ENCODE assay signal across 8 mouse cellular contexts in the genomic region with DNA sequence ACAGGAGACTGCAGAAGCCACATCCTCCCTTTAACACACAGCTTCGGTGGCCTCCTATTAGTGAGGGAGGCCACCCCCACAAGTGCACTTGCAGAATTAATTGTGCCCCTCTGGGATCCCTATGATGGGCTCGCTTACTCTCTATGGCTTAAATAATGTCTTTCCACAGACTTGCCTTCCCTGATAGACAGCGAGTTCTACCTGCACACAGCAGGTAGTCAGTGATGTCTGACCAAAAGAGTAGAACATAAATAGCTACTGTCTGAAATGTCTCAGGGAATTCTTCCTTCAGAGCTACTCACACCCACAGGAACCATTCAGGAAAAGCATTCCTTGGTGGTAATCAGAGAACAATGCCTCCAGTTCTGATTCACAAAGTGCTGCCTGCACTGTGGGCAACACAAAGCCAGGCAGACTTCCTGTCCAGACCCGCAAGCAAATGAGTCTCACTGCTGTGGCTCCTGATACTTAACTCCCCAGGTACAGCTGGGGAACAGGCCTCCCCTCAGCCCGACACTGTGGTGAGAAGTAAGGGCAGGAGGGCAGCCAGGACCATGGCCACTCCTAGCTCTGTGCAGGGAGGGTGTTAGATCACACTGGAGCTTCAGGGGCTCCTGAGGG. TPM values are rescaled to one million over a fixed set of nuclear protein-coding genes. Genes with fewer than 3 reads are reported as not detected.
DNase-seq lines count a peak whose midpoint lies in the region; ATAC-seq lines count a peak whose summit lies in the region.

No protein-coding gene starts in this region.

- 48% methylated on average over 5 of the region's 5 CpGs for WGBS in kidney, embryonic 16.5 days
- WGBS in embryonic facial prominence, embryonic 10.5 days, result 34% methylated on average over 5 of the region's 5 CpGs
- 17% methylated on average over 5 of the region's 5 CpGs for WGBS in hindbrain, embryonic 16.5 days

- no peaks in the 10 kb centered on the region for H3K27me3 ChIP-seq in kidney, embryonic 16.5 days (ENCODE audit: insufficient read depth, low read length)
- no peaks in the 10 kb centered on the region for H3K27me3 ChIP-seq in embryonic facial prominence, embryonic 10.5 days (replicated peaks; ENCODE audit: low read depth, poor library complexity, severe bottlenecking)
- H3K27me3 ChIP-seq in hindbrain, embryonic 16.5 days (replicated peaks; ENCODE audit: control insufficient read depth, insufficient read depth, low read length), result no peaks in the 10 kb centered on the region

- peak overlapping the region; percentile 20; the same call in 1 of the 2 replicates for H3K9ac ChIP-seq in kidney, embryonic 16.5 days (replicated peaks; ENCODE audit: low read length)
- H3K9ac ChIP-seq in hindbrain, embryonic 16.5 days (ENCODE audit: low read depth, low read length), result peak overlapping the region; percentile 42

- no peak for DNase-seq in kidney, adult 8-10 months
- DNase-seq in embryonic facial prominence, embryonic 10.5 days (ENCODE audit: low spot score), result no peak
- DNase-seq in natural killer cell, adult 2 months (ENCODE audit: low spot score in 2 of 2), result peak; percentile 12 to 14
- no peak for DNase-seq in adrenal gland, postnatal 25 days
- no peak for DNase-seq in thymus, postnatal 4 days
- no peak for DNase-seq in layer of hippocampus, postnatal 14 days (ENCODE audit: low spot score in 2 of 2)

- no peak overlapping the region for H3K4me2 ChIP-seq in kidney, embryonic 16.5 days (replicated peaks; ENCODE audit: low read depth, low read length)
- H3K4me2 ChIP-seq in hindbrain, embryonic 16.5 days (ENCODE audit: low read length), result no peak overlapping the region

- ATAC-seq in kidney, embryonic 16.5 days (ENCODE audit: low FRiP score, low TSS enrichment), result peak; percentile 64; the same call in 1 of the 2 replicates
- ATAC-seq in hindbrain, embryonic 16.5 days, result peak; percentile 43; the same call in 1 of the 2 replicates

- H3K9me3 ChIP-seq in kidney, embryonic 16.5 days (ENCODE audit: low read length), result no peaks in the 10 kb centered on the region
- H3K9me3 ChIP-seq in embryonic facial prominence, embryonic 10.5 days, result no peaks in the 10 kb centered on the region
- no peaks in the 10 kb centered on the region for H3K9me3 ChIP-seq in hindbrain, embryonic 16.5 days (ENCODE audit: control insufficient read depth, low read length)

- no peaks in the 10 kb centered on the region for H3K36me3 ChIP-seq in kidney, embryonic 16.5 days (ENCODE audit: insufficient read depth, low read length)
- no peaks in the 10 kb centered on the region for H3K36me3 ChIP-seq in embryonic facial prominence, embryonic 10.5 days (replicated peaks)
- no peaks in the 10 kb centered on the region for H3K36me3 ChIP-seq in hindbrain, embryonic 16.5 days (ENCODE audit: control insufficient read depth, insufficient read depth, low read length)

- H3K4me3 ChIP-seq in kidney, embryonic 16.5 days (ENCODE audit: low read length), result no peak overlapping the region
- H3K4me3 ChIP-seq in embryonic facial prominence, embryonic 10.5 days, result no peak overlapping the region
- no peak overlapping the region for H3K4me3 ChIP-seq in hindbrain, embryonic 16.5 days (ENCODE audit: low read length)

- H3K4me1 ChIP-seq in kidney, embryonic 16.5 days (ENCODE audit: insufficient read depth, low read length), result peaks cover 33% of the 10 kb centered on the region
- peaks cover 34% of the 10 kb centered on the region for H3K4me1 ChIP-seq in embryonic facial prominence, embryonic 10.5 days
- peaks cover 33% of the 10 kb centered on the region for H3K4me1 ChIP-seq in hindbrain, embryonic 16.5 days (ENCODE audit: control insufficient read depth, insufficient read depth, low read depth, low read length)

- peak overlapping the region; percentile 90 for H3K27ac ChIP-seq in kidney, embryonic 16.5 days (ENCODE audit: low read length)
- peak overlapping the region; percentile 77 for H3K27ac ChIP-seq in embryonic facial prominence, embryonic 10.5 days (replicated peaks)
- H3K27ac ChIP-seq in hindbrain, embryonic 16.5 days (ENCODE audit: low read depth, low read length), result peak overlapping the region; percentile 84

RNA-seq across cellular contexts. Expression of gene Tom1l2, which starts 51.0 kb away (rescaled TPM):
- polyA plus RNA-seq in kidney, embryonic 16.5 days (2015; fragmentation: Nextera tagmentation; extraction: Ambion mirVana), result 36.3 and 41.7 TPM in 2 replicates
- 20.4 and 21.0 TPM in 2 replicates for polyA plus RNA-seq in embryonic facial prominence, embryonic 10.5 days (2016; fragmentation: Nextera tagmentation; extraction: Ambion mirVana)
- 69.2 and 79.3 TPM in 2 replicates for polyA plus RNA-seq in hindbrain, embryonic 16.5 days (2015; fragmentation: Nextera tagmentation; extraction: Ambion mirVana)
- 74.6 and 95.4 TPM in 2 replicates for total RNA-seq in adrenal gland, postnatal 25 days (2021)
- 100 to 1,000 TPM; 140 to 147 TPM for total RNA-seq in layer of hippocampus, postnatal 14 days (2021)

RNA-seq across cellular contexts. Expression of gene Drc3, which starts 51.4 kb away (rescaled TPM):
- 2.1 and 2.8 TPM in 2 replicates for polyA plus RNA-seq in kidney, embryonic 16.5 days (2015; fragmentation: Nextera tagmentation; extraction: Ambion mirVana)
- polyA plus RNA-seq in embryonic facial prominence, embryonic 10.5 days (2016; fragmentation: Nextera tagmentation; extraction: Ambion mirVana), result 1.2 and 1.6 TPM in 2 replicates
- 6.0 and 7.8 TPM in 2 replicates for polyA plus RNA-seq in hindbrain, embryonic 16.5 days (2015; fragmentation: Nextera tagmentation; extraction: Ambion mirVana)
- 0.81 and 2.3 TPM in 2 replicates for total RNA-seq in adrenal gland, postnatal 25 days (2021)
- total RNA-seq in layer of hippocampus, postnatal 14 days (2021), result 1 to 10 TPM; 5.2 to 7.3 TPM

Comparison
In these comparisons a context has a peak if more than half of its experiments do, and no peak if none do; other contexts are left out.
1. DNase-seq: peak in natural killer cell, adult 2 months (2 of 2); none in kidney, adult 8-10 months (0 of 2), embryonic facial prominence, embryonic 10.5 days (single experiment), adrenal gland, postnatal 25 days (single experiment), thymus, postnatal 4 days (single experiment) and layer of hippocampus, postnatal 14 days (0 of 2).
2. Peak in every context shown above with its lines, with median percentiles within 50 percentile points of each other: H3K27ac ChIP-seq.